Mouse (Mus musculus): ENCODE measurements at regions not wholly inside any gene's neighbourhood (a gene's known extent, or its start where the extent isn't known, plus 50 kb on each side); places are given as distances from the start of the nearest gene placed in this dataset.

GRCm38 (mm10) chr1:83832946-83833345, 424.9 kb upstream of the Sphkap start:
- DNase-seq: no peak

GRCm38 (mm10) chr1:83831900-83832535, 424.0 kb upstream of the Sphkap start:
- DNase-seq: no peak

- no peak for DNase-seq
Measured at GRCm38 (mm10) chr1:83830025-83830645, 422.1 kb upstream of the Sphkap start.

GRCm38 (mm10) chr1:83811162-83811561, 403.2 kb upstream of the Sphkap start:
- peak in 1 of 2 experiments; percentile 11 for DNase-seq

GRCm38 (mm10) chr1:83808432-83808831, 400.4 kb upstream of the Sphkap start:
- DNase-seq: no peak

GRCm38 (mm10) chr1:83803345-83804041, 395.5 kb upstream of the Sphkap start:
- no peak for DNase-seq

GRCm38 (mm10) chr1:83801759-83802158, 393.8 kb upstream of the Sphkap start:
- no peak for DNase-seq

- DNase-seq: no peak
Measured at GRCm38 (mm10) chr1:83796961-83797891, 389.2 kb upstream of the Sphkap start.

GRCm38 (mm10) chr1:83777151-83777550, 369.2 kb upstream of the Sphkap start:
- DNase-seq: no peak

GRCm38 (mm10) chr1:83771160-83771559, 363.2 kb upstream of the Sphkap start:
- DNase-seq: no peak

GRCm38 (mm10) chr1:83761499-83761898, 353.5 kb upstream of the Sphkap start:
- no peak for DNase-seq

GRCm38 (mm10) chr1:83756866-83757265, 348.9 kb upstream of the Sphkap start:
- no peak for DNase-seq

- DNase-seq: no peak
Measured at GRCm38 (mm10) chr1:83755336-83755735, 347.3 kb upstream of the Sphkap start.

- no peak for DNase-seq
Measured at GRCm38 (mm10) chr1:83752976-83753375, 345.0 kb upstream of the Sphkap start.

- no peak for DNase-seq
Measured at GRCm38 (mm10) chr1:83748974-83749373, 341.0 kb upstream of the Sphkap start.

GRCm38 (mm10) chr1:83748061-83748460, 340.1 kb upstream of the Sphkap start:
- no peak for DNase-seq

GRCm38 (mm10) chr1:83747412-83747811, 339.4 kb upstream of the Sphkap start:
- DNase-seq: no peak

GRCm38 (mm10) chr1:83746036-83746435, 338.0 kb upstream of the Sphkap start:
- peak; percentile 7 to 20 for DNase-seq

GRCm38 (mm10) chr1:83736428-83737117, 328.6 kb upstream of the Sphkap start:
- no peak for DNase-seq

- no peak for DNase-seq
Measured at GRCm38 (mm10) chr1:83731682-83732081, 323.7 kb upstream of the Sphkap start.

- no peak for DNase-seq
Measured at GRCm38 (mm10) chr1:83728810-83729209, 320.8 kb upstream of the Sphkap start.

GRCm38 (mm10) chr1:83727938-83728337, 319.9 kb upstream of the Sphkap start:
- no peak for DNase-seq
